Mouse (Mus musculus) G1E (cell line): Measurements from ENCODE around the gene Slc38a5. TPM values are rescaled to one million over a fixed set of nuclear protein-coding genes. Genes with fewer than 3 reads are reported as not detected.

ENCODE experiments used
- ATAC-seq: 2 replicates; pipeline ENCODE4 v1.8.0; 2016; ENCODE audit warnings: mild to moderate bottlenecking; ENCODE audit not compliant: insufficient number of reproducible peaks, poor library complexity, low FRiP score, severe bottlenecking; ENCODE audit errors: extremely low read depth
- DNase-seq: peaks from one replicate; pipeline ENCODE4 v3.0.0; 2012; ENCODE audit warnings: low spot score
- H3K27me3 ChIP-seq: 2 replicates; pipeline ENCODE4 v1.6.1; 2012; ENCODE audit warnings: mild to moderate bottlenecking, low read length, inconsistent platforms; ENCODE audit not compliant: insufficient read depth
- H3K36me3 ChIP-seq: replicated peaks from 2 replicates; pipeline ENCODE3; 2012; ENCODE audit warnings: mild to moderate bottlenecking, inconsistent platforms
- H3K4me1 ChIP-seq: 2 replicates; pipeline ENCODE4 v1.6.1; 2012; ENCODE audit warnings: low read depth, low read length, inconsistent platforms, mixed read lengths; ENCODE audit not compliant: insufficient read depth
- H3K4me3 ChIP-seq: 2 replicates; pipeline ENCODE4 v1.5.1; 2012; ENCODE audit warnings: low read depth, mild to moderate bottlenecking, inconsistent platforms, low read length, moderate library complexity, mixed read lengths
- H3K9me3 ChIP-seq: replicated peaks from 2 replicates; pipeline ENCODE4 v1.6.1; 2012; ENCODE audit warnings: inconsistent platforms
- CTCF ChIP-seq: IDR thresholded peaks from 2 replicates; pipeline ENCODE4 v1.5.1; 2012; ENCODE audit warnings: low read depth, low read length, inconsistent platforms, mixed read lengths
- GATA1 ChIP-seq: IDR thresholded peaks from 2 replicates; pipeline ENCODE4 v1.6.1; 2012; ENCODE audit warnings: borderline replicate concordance, low read length, inconsistent platforms, mixed read lengths
- GATA2 ChIP-seq: IDR thresholded peaks from 2 replicates; pipeline ENCODE4 v1.6.1; 2012; ENCODE audit warnings: low read depth, low read length, inconsistent platforms, borderline replicate concordance
- POLR2AphosphoS5 ChIP-seq: IDR thresholded peaks from 2 replicates; pipeline ENCODE4 v1.6.1; 2012; ENCODE audit warnings: low read depth, low read length, inconsistent platforms; ENCODE audit not compliant: insufficient replicate concordance
- TAL1 ChIP-seq: conservative IDR thresholded peaks from 2 replicates; pipeline ENCODE4 v1.6.1; 2012; ENCODE audit warnings: low read depth, low read length, inconsistent platforms, mixed read lengths
- polyA plus RNA-seq: library from polyadenylated mRNA; stranded (reverse); fragments of >175 nt; gene quantifications from 2 replicates; pipeline ENCODE4 v1.2.3, GENCODE M21; 2012
- total RNA-seq, 2 experiments: library from RNA; stranded (forward) in 1 of 2; stranded (reverse) in 1 of 2; fragments of 200-1000 nt in 1 of 2; fragments of >200 nt in 1 of 2; fragmentation: Nextera tagmentation in 1 of 2; gene quantifications; 2 replicates each; pipeline ENCODE4 v1.2.3; 2014 to 2017

Slc38a5 gene
- total and polyA plus RNA-seq, 3 experiments, result 0.10 to 6.7 TPM; not detected in 1

DNA sequence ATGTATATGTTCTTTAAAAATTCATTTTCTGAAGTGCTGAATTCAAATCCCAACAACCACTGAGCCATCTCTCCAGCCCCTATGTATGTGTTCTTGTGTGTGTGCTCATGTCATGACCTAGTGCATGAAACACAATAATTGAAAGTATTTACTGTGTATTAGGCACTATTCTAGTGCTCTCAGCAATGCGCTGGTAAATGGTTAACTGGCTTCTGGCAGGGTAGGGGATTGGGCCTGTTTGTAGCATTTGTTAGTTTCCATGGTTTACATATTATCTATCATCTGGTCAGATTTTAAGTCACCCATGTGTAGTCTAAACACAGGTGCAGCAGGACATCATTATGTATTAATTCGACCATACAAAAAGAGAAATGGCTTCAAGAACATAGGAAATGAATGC is 17.2 kb upstream of the Slc38a5 start:
- Histone ChIP-seq H3K36me3 (peaks cover 21% of the 10 kb centered on the region), H3K4me3 (no peak overlapping the region), H3K27me3 (no peaks in the 10 kb centered on the region), H3K9me3 (no peaks in the 10 kb centered on the region), H3K4me1 (peaks cover 13% of the 10 kb centered on the region)
- no peak for ATAC-seq
- DNase-seq, result no peak
- TF ChIP-seq GATA2 (no peak), POLR2AphosphoS5 (no peak), GATA1 (no peak), TAL1 (no peak), CTCF (no peak)

DNA sequence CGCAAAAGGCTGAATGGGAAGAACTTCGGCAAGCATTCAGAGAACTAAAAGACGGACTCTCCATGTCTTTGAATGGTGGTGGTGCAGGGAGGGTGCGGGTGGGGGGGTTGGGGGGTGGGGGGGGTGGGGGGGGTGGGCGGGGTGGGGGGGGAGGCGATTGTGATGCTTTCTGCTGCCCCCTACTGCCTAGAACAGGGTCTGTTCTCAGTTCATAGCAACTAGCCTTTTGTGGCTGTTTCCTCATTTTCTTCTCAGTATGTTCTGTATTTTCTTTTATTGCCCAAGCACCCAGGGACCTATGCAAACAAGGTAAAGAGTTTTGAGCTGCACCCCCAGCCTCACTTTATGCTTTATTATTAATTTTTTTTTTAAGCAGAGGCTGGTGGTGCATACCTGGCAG is 15.1 kb upstream of the Slc38a5 start:
- no peak overlapping the region for H3K4me3 ChIP-seq
- peaks cover 2% of the 10 kb centered on the region for H3K36me3 ChIP-seq
- H3K27me3 ChIP-seq, result no peaks in the 10 kb centered on the region
- ATAC-seq, result no peak
- H3K4me1 ChIP-seq, result peaks cover 8% of the 10 kb centered on the region
- TF ChIP-seq TAL1 (no peak), GATA1 (no peak), GATA2 (no peak), POLR2AphosphoS5 (no peak), CTCF (no peak)
- H3K9me3 ChIP-seq, result no peaks in the 10 kb centered on the region
- DNase-seq, result no peak

DNA sequence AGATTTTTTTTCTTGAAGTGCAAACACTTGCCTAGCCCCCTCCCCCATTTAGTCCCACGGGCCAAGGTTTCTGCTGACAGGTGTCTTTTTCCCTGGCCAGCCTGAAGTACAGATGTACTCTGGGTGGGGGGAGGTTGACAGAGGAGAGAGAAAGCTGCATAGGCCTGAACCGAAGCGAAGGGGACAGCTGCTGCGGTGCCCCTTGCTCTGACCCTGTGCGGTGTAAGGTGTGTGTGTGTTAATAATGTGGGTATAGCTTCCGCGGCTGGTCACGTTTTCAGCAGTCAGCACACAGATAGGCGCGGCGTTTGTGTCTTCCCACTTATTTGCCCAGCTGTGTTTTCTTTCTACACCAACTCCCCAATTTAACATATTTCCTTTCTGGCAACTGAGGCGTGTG is 11.5 kb upstream of the Slc38a5 start:
- no peaks in the 10 kb centered on the region for H3K36me3 ChIP-seq
- TF ChIP-seq GATA1 (no peak), GATA2 (no peak), TAL1 (no peak), CTCF (no peak), POLR2AphosphoS5 (no peak)

DNA sequence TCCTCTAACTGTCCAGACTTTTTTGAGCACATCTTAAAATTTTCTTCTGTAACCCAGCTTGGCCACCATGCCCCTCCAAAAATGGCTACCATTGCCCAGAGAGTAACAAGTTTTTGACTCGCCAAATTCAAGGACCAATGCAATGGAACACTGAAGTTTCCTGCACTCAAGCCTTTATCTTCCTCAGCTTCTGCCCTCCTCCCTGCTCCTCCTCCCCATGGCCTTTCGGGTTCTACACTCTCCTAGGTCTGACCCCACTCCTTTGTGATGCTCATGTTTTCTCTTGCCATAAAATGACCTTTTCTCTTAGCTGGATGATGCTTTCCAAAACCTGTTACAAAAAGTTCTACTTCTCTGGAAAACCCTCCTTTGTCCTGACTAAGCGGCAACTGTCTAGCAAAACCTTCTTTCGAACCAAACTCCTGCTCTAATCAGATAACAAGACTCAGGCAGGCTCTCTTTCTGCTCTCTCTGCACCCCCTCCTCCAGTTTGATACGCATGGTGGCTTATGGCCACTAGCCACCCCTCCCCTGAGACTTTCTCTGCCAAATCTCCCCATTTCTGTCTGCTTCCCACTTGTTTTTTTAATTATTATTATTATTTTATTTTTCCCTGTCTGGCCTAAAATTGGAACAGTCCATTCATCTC is 7.7 kb upstream of the Slc38a5 start:
- Histone ChIP-seq H3K9me3 (no peaks in the 10 kb centered on the region), H3K4me1 (peaks cover 18% of the 10 kb centered on the region), H3K4me3 (no peak overlapping the region), H3K27me3 (no peaks in the 10 kb centered on the region), H3K36me3 (no peaks in the 10 kb centered on the region)
- no peak for ATAC-seq
- DNase-seq, result no peak
- TF ChIP-seq TAL1 (no peak), GATA2 (no peak), POLR2AphosphoS5 (no peak), GATA1 (no peak)

More for the DNA sequence above, 11.5 kb upstream of the Slc38a5 start:
- H3K27me3 ChIP-seq, result no peaks in the 10 kb centered on the region
- peaks cover 16% of the 10 kb centered on the region for H3K4me1 ChIP-seq
- no peaks in the 10 kb centered on the region for H3K9me3 ChIP-seq
- no peak overlapping the region for H3K4me3 ChIP-seq
- no peak for DNase-seq
- no peak for ATAC-seq

DNA sequence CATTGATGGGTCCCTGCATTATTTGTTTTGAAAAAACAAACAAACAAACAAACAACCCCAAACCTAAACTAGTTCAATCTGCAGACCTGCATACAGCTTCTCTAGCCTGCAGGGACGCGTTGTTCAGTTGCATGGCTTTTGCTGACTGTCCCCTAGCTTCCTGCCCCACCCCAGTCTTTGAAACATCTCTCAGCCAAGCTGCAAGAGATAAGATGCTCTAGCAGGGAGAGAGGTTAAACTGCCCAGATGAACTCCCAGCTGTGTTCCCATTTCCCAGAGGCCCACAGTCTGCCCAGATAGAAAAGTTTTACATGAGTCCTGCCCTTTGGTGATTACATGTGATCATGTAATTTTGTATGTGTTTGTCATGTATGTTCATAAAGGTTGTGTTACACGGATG is 6.7 kb upstream of the Slc38a5 start:
- Histone ChIP-seq H3K36me3 (no peaks in the 10 kb centered on the region), H3K9me3 (no peaks in the 10 kb centered on the region), H3K4me3 (no peak overlapping the region), H3K4me1 (peaks cover 18% of the 10 kb centered on the region), H3K27me3 (no peaks in the 10 kb centered on the region)
- no peak for TF ChIP-seq GATA2
- TF ChIP-seq CTCF, result no peak
- TF ChIP-seq GATA1, result no peak
- no peak for TF ChIP-seq TAL1
- TF ChIP-seq POLR2AphosphoS5, result no peak
- DNase-seq, result no peak
- ATAC-seq, result no peak

DNA sequence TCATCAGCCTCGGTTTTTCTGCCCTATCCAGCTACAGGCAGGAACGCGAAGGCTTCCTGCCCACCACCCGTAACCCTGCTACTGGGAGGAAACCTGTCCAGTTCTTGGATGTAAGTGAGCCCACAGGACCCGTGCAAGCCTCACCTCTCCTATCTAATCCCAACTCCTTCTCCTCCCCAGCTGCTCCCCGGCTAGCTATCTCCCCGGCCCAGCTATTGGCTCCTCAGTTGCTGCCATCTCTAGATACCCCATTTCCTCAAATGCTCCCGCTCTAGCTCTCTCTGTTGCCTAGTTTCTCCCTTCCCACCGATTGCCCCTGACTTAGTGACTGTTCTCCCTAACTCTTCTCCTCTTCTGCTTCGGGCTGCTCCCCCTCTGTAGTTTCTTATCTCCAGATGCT is 1.1 kb downstream of the Slc38a5 start:
- Histone ChIP-seq H3K27me3 (peaks cover 16% of the 10 kb centered on the region), H3K36me3 (no peaks in the 10 kb centered on the region), H3K9me3 (no peaks in the 10 kb centered on the region), H3K4me3 (no peak overlapping the region; the same call in 1 of the 2 replicates), H3K4me1 (peaks cover 11% of the 10 kb centered on the region)
- no peak for DNase-seq
- TF ChIP-seq GATA2 (no peak), GATA1 (no peak), POLR2AphosphoS5 (no peak), TAL1 (no peak), CTCF (no peak)
- no peak for ATAC-seq
